Mouse (Mus musculus) heart, adult 11 months (tissue): Measurements from ENCODE around the gene Taar7f.
"Not testable (repeated sequence)": the region's sequence is repeated elsewhere in the genome, so short reads cannot be mapped to it uniquely, and the experiment has no call there.

Experiments
- DNase-seq: peaks from one replicate; pipeline ENCODE4 v3.0.0; 2022

Gene Taar7f

DNA sequence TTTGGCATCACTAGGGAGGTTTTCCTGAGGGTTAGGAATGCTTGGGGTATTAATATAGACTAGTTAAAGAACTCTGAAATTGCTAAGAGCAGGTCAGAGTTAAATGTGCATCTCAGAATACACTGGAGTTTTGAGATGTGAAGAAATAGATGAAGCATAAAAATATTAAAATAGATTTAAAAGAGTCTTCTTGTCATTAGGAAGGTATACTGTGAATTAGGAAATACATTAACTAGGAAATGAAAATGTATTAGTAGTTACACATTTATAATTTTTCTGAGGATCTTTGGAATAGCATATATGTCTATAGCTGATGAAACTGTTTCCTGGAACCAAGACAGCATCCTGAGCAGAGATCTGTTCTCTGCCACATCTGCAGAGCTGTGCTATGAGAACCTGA, at the start of gene Taar7f:
Gene Taar7f (plus strand): TSS at position 301 of the 400 bp plus-strand sequence.
- DNase-seq, result no peak

DNA sequence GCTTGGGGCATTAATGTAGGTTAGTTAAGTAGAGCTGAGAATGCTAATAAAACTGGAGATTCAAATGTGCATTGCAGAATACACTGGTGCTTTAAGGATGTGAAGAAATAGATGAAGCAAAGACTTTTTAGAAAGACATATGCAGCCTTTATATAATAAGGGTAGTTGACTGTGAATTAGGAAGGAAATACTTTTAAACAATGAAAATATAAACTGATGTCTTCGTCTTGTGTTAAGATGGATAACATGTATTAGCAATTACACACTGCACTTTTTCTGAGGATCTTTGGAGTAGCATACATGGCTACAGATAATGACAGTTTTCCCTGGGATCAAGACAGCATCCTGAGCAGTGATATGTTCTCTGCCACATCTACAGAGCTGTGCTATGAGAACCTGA, 49.7 kb upstream of the Taar7f start, which contains the start of gene Taar7b:
Gene Taar7b (plus strand): TSS at position 301 of the 400 bp plus-strand sequence.
- DNase-seq, result no peak

- DNase-seq, result no peak
These were observed 42.9 kb upstream of the Taar7f start for GRCm38 (mm10) chr10:24006442-24006841.

DNA sequence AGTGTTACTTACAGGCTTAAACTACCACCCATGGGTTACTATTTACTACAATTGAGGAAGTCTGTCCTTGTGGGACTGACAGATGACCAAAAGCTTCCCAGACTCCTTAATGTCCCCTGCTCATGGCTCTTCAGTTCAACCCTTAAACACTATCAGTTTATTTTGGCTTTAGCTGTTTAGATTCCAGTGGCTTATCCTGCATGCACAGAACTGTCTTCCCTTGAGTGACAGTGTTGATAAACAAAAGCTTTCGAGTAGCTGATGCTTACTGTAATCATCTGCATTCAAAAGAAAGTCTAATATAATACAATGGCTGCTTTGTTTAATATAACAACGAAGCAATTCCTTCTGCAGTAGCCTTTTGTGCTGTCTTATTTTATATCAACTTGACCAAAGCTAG, 42.3 kb upstream of the Taar7f start:
- no peak for DNase-seq

GRCm38 (mm10) chr10:24008143-24008542, 41.2 kb upstream of the Taar7f start:
- DNase-seq, result no peak

- no peak for DNase-seq
These were observed 22.4 kb upstream of the Taar7f start, which contains the start of gene Taar7d for GRCm38 (mm10) chr10:24026922-24027321. Taar7d (plus strand) TSS chr10:24027222.

DNA sequence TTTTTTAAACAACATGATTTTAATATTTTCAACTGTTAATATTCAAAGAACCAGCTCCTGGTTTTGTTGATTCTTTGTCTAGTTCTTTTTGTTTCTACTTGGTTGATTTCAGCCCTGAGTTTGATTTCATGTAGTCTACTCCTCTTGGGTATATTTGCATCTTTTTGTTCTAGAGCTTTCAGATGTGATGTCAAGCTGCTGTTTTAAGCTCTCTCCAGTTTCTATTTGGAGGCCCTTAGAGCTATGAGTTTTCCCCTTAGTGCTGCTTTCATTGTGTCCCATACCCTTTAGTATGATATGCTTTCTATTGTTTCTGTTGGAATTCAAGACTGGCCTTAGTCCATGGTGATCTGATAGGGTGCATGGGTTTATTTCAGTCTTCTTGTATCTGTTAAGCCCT, 18.0 kb upstream of the Taar7f start:
- DNase-seq, result no peak

- DNase-seq, result no peak
These were observed 12.0 kb upstream of the Taar7f start, which contains the start of gene Taar7e for GRCm38 (mm10) chr10:24037314-24037713. Taar7e (plus strand) TSS chr10:24037614.

- no peak for DNase-seq
These were observed 9.0 kb upstream of the Taar7f start for GRCm38 (mm10) chr10:24040120-24040869.

DNA sequence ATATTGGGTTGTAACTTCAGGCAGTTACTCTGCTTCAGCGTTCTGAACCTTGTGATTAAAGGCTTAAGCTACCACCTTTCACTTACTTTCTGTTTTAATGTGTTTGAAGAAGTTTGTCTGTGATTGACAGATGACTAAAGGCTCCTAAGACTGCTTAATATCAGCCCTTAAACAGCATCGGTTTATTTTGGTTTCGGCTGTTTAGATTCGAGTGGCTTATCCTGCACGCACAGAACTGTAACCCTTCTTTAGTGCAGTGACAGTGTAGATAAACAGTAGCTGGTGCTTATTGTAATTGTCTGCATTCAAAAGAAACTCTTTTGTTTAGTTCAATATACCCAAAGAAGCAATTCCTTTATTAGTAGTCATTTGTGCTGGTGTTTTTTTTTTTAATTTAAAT, 2.7 kb downstream of the Taar7f start:
- DNase-seq, result no peak

- no peak for DNase-seq
These were observed 9.7 kb downstream of the Taar7f start for GRCm38 (mm10) chr10:24058986-24059385.

GRCm38 (mm10) chr10:24074751-24075150, 25.4 kb downstream of the Taar7f start:
- not testable (repeated sequence) for DNase-seq

DNA sequence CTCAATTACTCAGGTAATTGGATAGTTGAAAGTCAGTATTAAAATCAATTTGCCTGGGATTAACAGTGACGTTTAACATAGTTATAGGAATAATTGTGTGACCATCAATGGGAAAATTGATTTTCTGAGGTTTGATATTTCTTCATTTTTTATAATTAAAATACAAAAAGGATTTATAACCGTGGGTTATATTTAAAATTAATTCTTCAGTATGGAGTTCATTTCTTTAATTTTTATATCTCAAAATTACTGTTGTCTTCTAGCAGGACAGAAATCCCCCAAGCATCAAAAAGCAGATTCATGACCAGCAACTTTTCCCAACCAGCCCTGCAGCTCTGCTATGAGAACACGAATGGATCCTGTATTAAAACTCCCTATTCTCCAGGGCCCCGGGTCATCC, 26.9 kb downstream of the Taar7f start, which contains the start of gene Taar8a:
Gene Taar8a (plus strand): TSS at position 301 of the 400 bp plus-strand sequence.
- not testable (repeated sequence) for DNase-seq

- peak; percentile 84 for DNase-seq
These were observed 30.9 kb downstream of the Taar7f start for GRCm38 (mm10) chr10:24080166-24080565.

DNA sequence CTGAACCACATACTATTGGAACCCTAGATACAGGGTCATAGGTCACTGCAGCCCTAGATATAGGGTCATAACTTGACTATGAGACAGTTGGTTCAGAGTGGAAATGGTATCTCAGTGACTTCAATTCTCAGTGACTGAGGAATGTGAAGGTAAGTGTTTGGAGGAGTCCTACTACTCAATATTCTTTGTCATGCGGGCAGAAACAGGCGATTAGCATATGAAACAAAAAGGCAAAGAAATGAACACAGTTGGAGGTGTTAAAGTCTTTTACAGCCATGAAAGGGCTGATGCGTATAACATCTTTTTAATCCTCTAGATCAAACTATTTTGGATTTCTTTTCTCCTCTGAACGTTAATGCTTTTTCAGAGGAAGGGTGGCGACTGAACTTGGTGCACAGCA, 36.6 kb downstream of the Taar7f start:
- no peak for DNase-seq

DNA sequence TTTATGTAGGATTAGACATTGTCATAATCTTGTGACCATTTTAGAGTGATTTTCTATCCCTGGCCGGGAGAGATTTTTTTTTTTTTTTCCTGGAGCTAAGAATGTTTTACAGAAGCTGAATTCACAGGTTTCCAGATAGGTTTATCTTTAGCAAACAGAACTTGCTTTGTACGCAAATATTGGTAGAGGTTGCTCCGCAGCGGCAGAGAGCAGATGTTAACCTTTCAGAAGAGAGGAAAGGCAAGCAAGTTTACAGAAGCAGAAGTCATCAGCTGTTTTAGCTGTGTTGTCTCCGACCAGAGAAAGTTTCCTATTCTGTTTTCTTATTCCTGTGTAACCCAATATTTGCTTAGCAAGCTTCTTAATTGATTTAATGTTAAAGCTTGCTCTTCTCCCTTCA, 37.2 kb downstream of the Taar7f start:
- no peak for DNase-seq

GRCm38 (mm10) chr10:24087168-24087567, 37.9 kb downstream of the Taar7f start:
- no peak for DNase-seq

DNA sequence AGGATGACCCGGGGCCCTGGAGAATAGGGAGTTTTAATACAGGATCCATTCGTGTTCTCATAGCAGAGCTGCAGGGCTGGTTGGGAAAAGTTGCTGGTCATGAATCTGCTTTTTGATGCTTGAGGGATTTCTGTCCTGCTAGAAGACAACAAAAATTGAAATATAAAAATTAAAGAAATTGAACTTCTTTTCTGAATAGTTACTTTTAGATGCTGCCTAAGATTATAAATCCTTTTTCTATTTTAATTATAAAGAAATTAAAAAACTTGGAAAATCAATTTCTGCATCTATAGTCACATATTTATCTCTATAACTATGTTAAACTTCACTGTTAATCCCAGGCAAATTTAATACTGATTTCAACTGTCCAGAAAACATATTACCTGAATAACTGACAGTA, 42.9 kb downstream of the Taar7f start, which contains the start of gene Taar8b:
Gene Taar8b (minus strand): TSS at position 101 of the 400 bp plus-strand sequence.
- DNase-seq, result no peak

- DNase-seq, result not testable (repeated sequence)
These were observed 47.7 kb downstream of the Taar7f start for GRCm38 (mm10) chr10:24097010-24097409.
